Mouse (Mus musculus) neural tube, embryonic 14.5 days (tissue): Measurements from ENCODE around the gene 9130008F23Rik. TPM values are rescaled to one million over a fixed set of nuclear protein-coding genes. Genes with fewer than 3 reads are reported as not detected.

ENCODE experiments used
- ATAC-seq: fragments of 200-750 bp; cut with Nextera tagmentation; 2 replicates; pipeline ENCODE4 v1.8.0; 2017; ENCODE audit warnings: low read depth, mild to moderate bottlenecking, moderate TSS enrichment, moderate library complexity
- H3K27ac ChIP-seq: fragments of 300-500 bp; sonication (generic); 2 replicates; pipeline ENCODE4 v1.5.1; 2014; ENCODE audit warnings: low read depth, mild to moderate bottlenecking, control low read depth, low read length, moderate library complexity, mixed read lengths
- H3K27me3 ChIP-seq: fragments of 300-500 bp; sonication (generic); 2 replicates; pipeline ENCODE4 v1.6.1; 2014; ENCODE audit warnings: low read length; ENCODE audit not compliant: control insufficient read depth, insufficient read depth
- H3K36me3 ChIP-seq: fragments of 300-500 bp; sonication (generic); 2 replicates; pipeline ENCODE4 v1.6.1; 2014; ENCODE audit warnings: low read length, mixed read lengths; ENCODE audit not compliant: control insufficient read depth, insufficient read depth
- H3K4me1 ChIP-seq: fragments of 300-500 bp; sonication (generic); 2 replicates; pipeline ENCODE4 v1.6.1; 2014; ENCODE audit warnings: low read length; ENCODE audit not compliant: control insufficient read depth, insufficient read depth
- H3K4me2 ChIP-seq: fragments of 300-500 bp; sonication (generic); 2 replicates; pipeline ENCODE4 v1.6.1; 2014; ENCODE audit warnings: mild to moderate bottlenecking, low read depth, low read length, control low read depth
- H3K4me3 ChIP-seq: fragments of 300-500 bp; sonication (generic); 2 replicates; pipeline ENCODE4 v1.5.1; 2014; ENCODE audit warnings: low read depth, low read length, control low read depth, mixed read lengths
- H3K9ac ChIP-seq: fragments of 300-500 bp; sonication (generic); replicated peaks from 2 replicates; pipeline ENCODE4 v1.6.1; 2014; ENCODE audit warnings: low read depth, mild to moderate bottlenecking, control low read depth, low read length, mixed read lengths
- H3K9me3 ChIP-seq: fragments of 300-500 bp; sonication (generic); 2 replicates; pipeline ENCODE4 v1.6.1; 2016; ENCODE audit warnings: low read length; ENCODE audit not compliant: control insufficient read depth
- WGBS: fragments of 180-500 bp; shearing (Covaris S2); extraction: QIAGEN DNeasy Blood & Tissue Kit; methylation state at CpG from one replicate; pipeline ENCODE4 v1.1.7; 2014; 5-methylcytosine and 5-hydroxymethylcytosine counted together
- polyA plus RNA-seq: library from polyadenylated mRNA; unstranded; fragments of >200 nt; fragmentation: Nextera tagmentation; extraction: Ambion mirVana; gene quantifications from 2 replicates; pipeline ENCODE4 v1.2.1, GENCODE M21; 2014

9130008F23Rik gene
- polyA plus RNA-seq, 1 experiment from 2014 or later, result 0.59 TPM

DNA sequence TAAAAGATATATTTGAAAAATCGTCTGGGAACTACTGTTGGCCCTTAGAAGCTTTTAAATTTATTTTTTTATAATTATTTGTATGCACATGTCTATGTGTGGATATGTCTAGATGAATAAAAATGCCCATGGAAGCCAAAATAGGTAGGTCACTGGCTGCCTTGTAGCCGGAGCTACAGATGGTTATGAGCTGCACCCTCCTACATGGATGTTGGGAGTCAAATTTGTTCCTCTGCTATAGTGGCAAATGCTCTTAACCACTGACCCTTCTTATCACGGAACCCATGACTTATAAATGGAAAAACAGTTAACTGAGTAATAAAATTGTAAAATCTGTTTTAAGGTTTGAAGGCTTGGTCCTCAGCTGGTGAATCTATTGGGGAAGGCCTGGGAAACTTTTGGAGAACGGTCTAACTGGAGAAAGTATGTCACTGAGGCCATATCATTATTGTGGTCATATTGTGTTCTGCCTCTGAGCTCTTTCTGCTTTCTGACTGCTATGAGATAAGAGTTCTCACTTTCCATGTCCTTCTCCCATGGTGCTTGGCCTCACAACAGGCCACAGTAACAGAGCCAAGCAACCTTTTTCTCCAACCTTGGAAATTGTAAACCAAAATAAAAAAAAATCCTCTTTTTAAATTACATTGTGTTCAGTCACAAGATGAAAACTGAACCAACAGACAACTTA is 7.6 kb upstream of the 9130008F23Rik start:
- H3K9ac ChIP-seq, result no peak overlapping the region
- no peaks in the 10 kb centered on the region for H3K4me1 ChIP-seq
- no peaks in the 10 kb centered on the region for H3K36me3 ChIP-seq
- WGBS, result 81% methylated on average over 4 of the region's 4 CpGs
- H3K27me3 ChIP-seq, result no peaks in the 10 kb centered on the region
- no peak overlapping the region for H3K4me2 ChIP-seq
- no peak overlapping the region for H3K4me3 ChIP-seq
- no peaks in the 10 kb centered on the region for H3K9me3 ChIP-seq
- ATAC-seq, result no peak
- no peak overlapping the region for H3K27ac ChIP-seq

DNA sequence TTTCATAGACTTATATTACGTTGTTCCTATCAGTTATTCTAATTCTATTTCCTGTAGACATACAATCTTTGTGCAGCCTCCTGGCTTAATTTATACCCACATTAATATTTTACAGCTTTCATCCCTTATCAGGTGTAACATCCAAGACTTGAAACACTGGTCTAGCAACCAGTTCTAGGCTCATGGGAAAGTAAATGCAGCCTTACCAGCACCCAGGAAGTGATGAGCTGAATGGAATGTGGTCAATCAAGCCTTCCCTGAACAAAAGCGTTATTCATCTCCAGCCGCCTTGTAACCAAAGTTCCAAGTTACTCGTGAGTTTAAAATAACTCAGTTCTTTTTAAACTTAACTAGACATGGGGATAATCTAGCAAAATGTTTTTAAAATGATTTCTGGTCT is 4.8 kb upstream of the 9130008F23Rik start:
- no peak overlapping the region for H3K4me3 ChIP-seq
- H3K9me3 ChIP-seq, result no peaks in the 10 kb centered on the region
- WGBS, result 90% methylated on average over 4 of the region's 4 CpGs
- H3K9ac ChIP-seq, result no peak overlapping the region
- no peaks in the 10 kb centered on the region for H3K4me1 ChIP-seq
- no peak overlapping the region for H3K4me2 ChIP-seq
- H3K36me3 ChIP-seq, result no peaks in the 10 kb centered on the region
- no peak for ATAC-seq
- H3K27ac ChIP-seq, result no peak overlapping the region
- no peaks in the 10 kb centered on the region for H3K27me3 ChIP-seq

DNA sequence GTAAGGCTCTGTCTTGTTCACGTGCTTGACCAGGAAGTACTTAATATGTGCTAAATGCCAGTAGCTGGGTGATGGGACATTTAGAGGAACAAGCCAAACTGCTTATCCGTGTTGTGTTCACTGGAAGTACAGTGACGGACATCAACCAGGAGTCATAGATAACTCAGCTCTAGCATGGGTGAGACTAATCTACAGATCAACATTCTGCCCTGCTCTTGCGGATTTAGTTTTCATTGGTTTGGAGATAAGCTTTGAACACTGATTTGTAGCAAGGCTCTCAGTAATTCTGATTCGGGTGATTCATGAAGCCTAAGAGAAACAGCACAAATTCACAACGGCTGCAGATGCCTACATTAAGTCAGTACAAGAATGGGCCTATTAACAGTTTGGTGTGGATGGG is 1.8 kb upstream of the 9130008F23Rik start:
- no peaks in the 10 kb centered on the region for H3K9me3 ChIP-seq
- H3K36me3 ChIP-seq, result no peaks in the 10 kb centered on the region
- no peaks in the 10 kb centered on the region for H3K4me1 ChIP-seq
- H3K27me3 ChIP-seq, result no peaks in the 10 kb centered on the region
- H3K4me2 ChIP-seq, result no peak overlapping the region
- H3K4me3 ChIP-seq, result no peak overlapping the region
- ATAC-seq, result no peak
- no peak overlapping the region for H3K9ac ChIP-seq
- H3K27ac ChIP-seq, result no peak overlapping the region
- WGBS, result 93% methylated on average over 6 of the region's 6 CpGs

- Histone ChIP-seq H3K36me3 (no peaks in the 10 kb centered on the region), H3K4me2 (peak overlapping the region; percentile 82), H3K4me3 (peak overlapping the region; percentile 39), H3K27me3 (no peaks in the 10 kb centered on the region), H3K27ac (no peak overlapping the region), H3K4me1 (no peaks in the 10 kb centered on the region), H3K9me3 (no peaks in the 10 kb centered on the region), H3K9ac (peak overlapping the region; percentile 33; the same call in 1 of the 2 replicates)
- 4% methylated on average over 6 of the region's 6 CpGs for WGBS
- no peak for ATAC-seq
Measured at GRCm38 (mm10) chr17:40879528-40879923, 833 bp downstream of the 9130008F23Rik start.

GRCm38 (mm10) chr17:40877741-40878140 is 2.6 kb downstream of the 9130008F23Rik start:
- Histone ChIP-seq H3K9ac (no peak overlapping the region), H3K27ac (no peak overlapping the region), H3K4me2 (no peak overlapping the region), H3K4me1 (no peaks in the 10 kb centered on the region), H3K27me3 (no peaks in the 10 kb centered on the region), H3K4me3 (no peak overlapping the region), H3K36me3 (no peaks in the 10 kb centered on the region), H3K9me3 (no peaks in the 10 kb centered on the region)
- 34% methylated on average over 3 of the region's 3 CpGs for WGBS
- ATAC-seq, result no peak

- H3K27ac ChIP-seq, result no peak overlapping the region
- no peaks in the 10 kb centered on the region for H3K27me3 ChIP-seq
- H3K9me3 ChIP-seq, result no peaks in the 10 kb centered on the region
- no peak for ATAC-seq
- H3K36me3 ChIP-seq, result no peaks in the 10 kb centered on the region
- H3K4me1 ChIP-seq, result no peaks in the 10 kb centered on the region
- no peak overlapping the region for H3K9ac ChIP-seq
- no peak overlapping the region for H3K4me2 ChIP-seq
- WGBS, result 92% methylated on average over 1 of the region's 1 CpGs
- no peak overlapping the region for H3K4me3 ChIP-seq
Measured at GRCm38 (mm10) chr17:40875568-40875967, 4.8 kb downstream of the 9130008F23Rik start.

DNA sequence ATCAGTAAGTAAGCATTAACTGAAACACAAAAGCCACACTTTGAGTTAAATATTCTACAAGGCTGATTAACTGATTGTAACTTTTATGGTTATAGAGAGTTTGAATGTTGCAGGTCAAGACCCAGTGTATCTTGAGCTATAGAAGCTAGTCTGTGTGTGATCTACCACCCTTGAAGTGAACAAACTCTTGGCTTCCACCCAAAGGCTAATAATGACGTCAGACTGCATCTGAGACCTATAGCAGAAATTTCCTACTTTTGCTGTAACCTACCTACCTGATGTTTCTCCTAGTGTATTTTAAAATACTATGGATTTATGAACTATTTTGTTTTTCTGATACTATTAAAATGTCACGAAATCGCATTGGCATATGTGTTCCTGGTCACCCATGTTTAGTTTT is 5.7 kb downstream of the 9130008F23Rik start:
- no peak for ATAC-seq
- WGBS, result 87% methylated on average over 3 of the region's 3 CpGs
- no peaks in the 10 kb centered on the region for H3K36me3 ChIP-seq
- H3K9ac ChIP-seq, result no peak overlapping the region
- H3K27ac ChIP-seq, result no peak overlapping the region
- H3K27me3 ChIP-seq, result no peaks in the 10 kb centered on the region
- no peak overlapping the region for H3K4me2 ChIP-seq
- H3K9me3 ChIP-seq, result no peaks in the 10 kb centered on the region
- no peaks in the 10 kb centered on the region for H3K4me1 ChIP-seq
- no peak overlapping the region for H3K4me3 ChIP-seq

GRCm38 (mm10) chr17:40873582-40874011 is 6.8 kb downstream of the 9130008F23Rik start:
- no peak for ATAC-seq
- Histone ChIP-seq H3K4me1 (no peaks in the 10 kb centered on the region), H3K4me3 (no peak overlapping the region), H3K9ac (no peak overlapping the region), H3K9me3 (no peaks in the 10 kb centered on the region), H3K27me3 (no peaks in the 10 kb centered on the region), H3K27ac (no peak overlapping the region), H3K4me2 (no peak overlapping the region), H3K36me3 (no peaks in the 10 kb centered on the region)
- 38% methylated on average over 2 of the region's 2 CpGs for WGBS

DNA sequence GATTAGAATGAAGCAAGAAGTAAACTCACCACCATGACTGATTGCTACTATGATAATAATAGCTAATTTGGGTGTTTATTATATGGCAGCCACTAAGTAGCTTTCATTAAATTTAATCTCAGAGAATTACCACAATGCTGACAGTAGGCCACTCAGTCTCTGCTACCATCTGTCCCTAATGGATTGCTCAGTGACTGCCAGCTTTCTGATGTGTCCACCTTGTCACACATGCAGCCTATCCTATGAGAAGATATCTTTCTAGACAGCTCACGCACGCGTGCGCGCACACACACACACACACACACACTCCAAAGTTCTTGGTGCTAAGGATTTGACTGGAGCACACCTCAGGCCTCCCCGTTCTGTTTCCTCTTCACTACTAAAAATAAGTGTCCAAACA is 7.7 kb downstream of the 9130008F23Rik start:
- Histone ChIP-seq H3K27ac (no peak overlapping the region), H3K9me3 (no peaks in the 10 kb centered on the region), H3K36me3 (no peaks in the 10 kb centered on the region), H3K4me2 (no peak overlapping the region), H3K9ac (no peak overlapping the region), H3K27me3 (no peaks in the 10 kb centered on the region), H3K4me1 (no peaks in the 10 kb centered on the region), H3K4me3 (no peak overlapping the region)
- no peak for ATAC-seq
- 96% methylated on average over 6 of the region's 6 CpGs for WGBS
